In the genomic region with DNA sequence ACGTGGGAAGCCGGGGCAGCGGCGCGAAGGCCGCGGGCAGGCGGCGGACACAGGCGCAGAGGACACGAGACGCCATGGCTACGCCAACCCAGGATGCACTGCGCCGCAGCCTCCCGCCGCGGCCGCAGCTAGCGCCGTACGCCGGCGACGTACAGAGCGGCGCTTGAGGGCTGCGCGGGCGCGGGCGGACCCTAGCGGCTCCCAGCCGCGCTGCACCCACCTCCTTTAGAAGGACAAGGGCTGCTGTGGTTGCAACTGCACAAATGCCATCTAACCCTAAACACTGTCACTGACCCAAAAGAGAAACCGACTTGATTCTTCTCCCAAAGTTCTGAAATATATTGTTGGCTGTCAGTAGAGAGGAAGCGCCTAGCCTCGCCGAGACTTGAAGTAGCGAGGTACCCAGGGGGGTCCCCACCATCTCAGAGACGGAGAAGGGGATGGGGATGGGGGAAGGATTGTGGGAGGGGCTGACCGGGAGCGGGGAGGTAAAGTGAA, we compare ENCODE assay signal across 8 mouse cellular contexts. TPM values are rescaled to one million over a fixed set of nuclear protein-coding genes. Genes with fewer than 3 reads are reported as not detected.
DNase-seq lines count a peak whose midpoint lies in the region; ATAC-seq lines count a peak whose summit lies in the region.

A gene (minus strand): TSS at position 140 of the 498 bp plus-strand sequence.

- peaks cover 3% of the 10 kb centered on the region; the same call in 1 of the 2 replicates for H3K36me3 ChIP-seq in hindbrain, embryonic 16.5 days (ENCODE audit: control insufficient read depth, insufficient read depth, low read length)
- H3K36me3 ChIP-seq in macrophage (ENCODE audit: inconsistent target) = peaks cover 14% of the 10 kb centered on the region; the same call in 1 of the 2 replicates

- H3K4me2 ChIP-seq in hindbrain, embryonic 16.5 days (ENCODE audit: low read length) = peak within 1 kb of the TSS; percentile 80

- H3K4me1 ChIP-seq in hindbrain, embryonic 16.5 days (ENCODE audit: control insufficient read depth, insufficient read depth, low read depth, low read length) = peaks cover 14% of the 10 kb centered on the region

- DNase-seq in WW6 (ENCODE audit: low read depth, low spot score) = peak; percentile 84
- peak; percentile 91 to 92 for DNase-seq in cerebellum, postnatal 36 days
- DNase-seq in gastrocnemius, adult 18-20 months (ENCODE audit: low spot score) = peak; percentile 78
- peak; percentile 86 to 89 for DNase-seq in left cerebral cortex, adult 18-20 months (ENCODE audit: low spot score in 2 of 2)
- DNase-seq in right cerebral cortex, adult 18-20 months = peak; percentile 91
- peak; percentile 75 for DNase-seq in urinary bladder, postnatal 25 days (ENCODE audit: low spot score)

- peaks cover 47% of the 10 kb centered on the region for H3K79me2 ChIP-seq in macrophage (ENCODE audit: inconsistent target)

- H3K9ac ChIP-seq in hindbrain, embryonic 16.5 days (ENCODE audit: low read depth, low read length) = peak within 1 kb of the TSS; percentile 64

- H3K27ac ChIP-seq in hindbrain, embryonic 16.5 days (ENCODE audit: low read depth, low read length) = peak within 1 kb of the TSS; percentile 64
- peak within 1 kb of the TSS; percentile 33; the same call in 1 of the 2 replicates for H3K27ac ChIP-seq in macrophage

- no peaks in the 10 kb centered on the region for H3K27me3 ChIP-seq in hindbrain, embryonic 16.5 days (replicated peaks; ENCODE audit: control insufficient read depth, insufficient read depth, low read length)

- no peaks in the 10 kb centered on the region for H3K9me3 ChIP-seq in hindbrain, embryonic 16.5 days (ENCODE audit: control insufficient read depth, low read length)

- under 1% methylated on average over 21 of the region's 43 CpGs for WGBS in hindbrain, embryonic 16.5 days
- 1% methylated on average over 27 of the region's 43 CpGs for WGBS in macrophage (ENCODE audit: missing documents)

- peak; percentile 99 for ATAC-seq in hindbrain, embryonic 16.5 days

- H3K4me3 ChIP-seq in hindbrain, embryonic 16.5 days (ENCODE audit: low read length) = peak within 1 kb of the TSS; percentile 52
- peak within 1 kb of the TSS; percentile 73 for H3K4me3 ChIP-seq in macrophage (ENCODE audit: inconsistent target)

RNA-seq across cellular contexts. Expression of the gene that starts here (rescaled TPM):
- 100 to 1,000 TPM; 632 to 667 TPM for total RNA-seq in gastrocnemius, adult 18-20 months (2021)
- polyA plus RNA-seq in hindbrain, embryonic 16.5 days (2015; fragmentation: Nextera tagmentation; extraction: Ambion mirVana) = 694 and 758 TPM in 2 replicates
- 100 to 1,000 TPM; 290 to 310 TPM for total RNA-seq in left cerebral cortex, adult 18-20 months (2021)
- 100 to 1,000 TPM in 7 of 26 experiments, 10 to 100 TPM in 19; 24.7 to 173 (median 70.1) TPM for total RNA-seq in macrophage (2018; cell fraction: chromatin; rRNA removed)
- 100 to 1,000 TPM in 5 of 26 experiments, 10 to 100 TPM in 21; 66.6 to 149 (median 89.2) TPM for total RNA-seq in macrophage (2018; cell fraction: cytosol; rRNA removed)
- 100 to 1,000 TPM in 1 of 26 experiments, 10 to 100 TPM in 25; 20.9 to 109 (median 50.9) TPM for total RNA-seq in macrophage (2018; cell fraction: nucleus; rRNA removed)
- polyA plus RNA-seq in macrophage (2018) = 63.3 to 114 TPM (median 85.0 TPM) in 3 replicates

Comparison
In these comparisons a context has a peak if more than half of its experiments do, and no peak if none do; other contexts are left out.
1. Peak in every context shown above with its lines: DNase-seq, ATAC-seq, H3K4me3 ChIP-seq and H3K27ac ChIP-seq.